Mouse (Mus musculus): Measurements from ENCODE around the gene Krt81. TPM values are rescaled to one million over a fixed set of nuclear protein-coding genes. Genes with fewer than 3 reads are reported as not detected.

Krt81 gene
- total RNA-seq, 2 experiments from 2014 or later = not detected

- intact Hi-C loops (cut with DNase I) = no loop called here
- no peak for DNase-seq (ENCODE audit: low spot score in 2 of 2)
Observed at GRCm38 (mm10) chr15:101455891-101456290, 7.7 kb downstream of the Krt81 start.

GRCm38 (mm10) chr15:101455292-101455691 is 8.3 kb downstream of the Krt81 start:
- intact Hi-C loops (cut with DNase I) = no loop called here
- no peak for DNase-seq (ENCODE audit: low spot score in 2 of 2)

GRCm38 (mm10) chr15:101454774-101455173 is 8.8 kb downstream of the Krt81 start:
- no peak for DNase-seq (ENCODE audit: low spot score in 2 of 2)
- intact Hi-C loops (cut with DNase I) = no loop called here

GRCm38 (mm10) chr15:101453093-101453736 is 10.3 kb downstream of the Krt81 start:
- peak; percentile 59 to 60 for DNase-seq (ENCODE audit: low spot score in 2 of 2)
- intact Hi-C loops (cut with DNase I) = no loop called here

- intact Hi-C loops (cut with DNase I) = no loop called here
Observed at GRCm38 (mm10) chr15:101447444-101447843, 16.1 kb downstream of the Krt81 start, which contains the start of gene Krt88. Gene Krt88, plus strand, starts transcription at chr15:101447744.

GRCm38 (mm10) chr15:101446572-101446971 is 17.0 kb downstream of the Krt81 start:
- intact Hi-C loops (cut with DNase I) = no loop called here

More at GRCm38 (mm10) chr15:101447444-101447843, 16.1 kb downstream of the Krt81 start, which contains the start of gene Krt88:
- DNase-seq (ENCODE audit: low spot score in 2 of 2) = no peak

GRCm38 (mm10) chr15:101440837-101441236 is 22.7 kb downstream of the Krt81 start:
- intact Hi-C loops (cut with DNase I) = no loop called here
- peak in 1 of 2 experiments; percentile 13 for DNase-seq (ENCODE audit: low spot score in 2 of 2)

More at GRCm38 (mm10) chr15:101446572-101446971, 17.0 kb downstream of the Krt81 start:
- no peak for DNase-seq (ENCODE audit: low spot score in 2 of 2)

- intact Hi-C loops (cut with DNase I) = no loop called here
- no peak for DNase-seq (ENCODE audit: low spot score in 2 of 2)
Observed at GRCm38 (mm10) chr15:101438555-101438954, 25.0 kb downstream of the Krt81 start, which contains the start of gene Krt87. Gene Krt87, minus strand, starts transcription at chr15:101438804.

- intact Hi-C loops (cut with DNase I) = no loop called here
- DNase-seq (ENCODE audit: low spot score in 2 of 2) = no peak
Observed at GRCm38 (mm10) chr15:101436611-101437010, 26.9 kb downstream of the Krt81 start.

GRCm38 (mm10) chr15:101424914-101425313 is 38.6 kb downstream of the Krt81 start:
- DNase-seq (ENCODE audit: low spot score in 2 of 2) = no peak
- intact Hi-C loops (cut with DNase I) = no loop called here

GRCm38 (mm10) chr15:101420903-101421302 is 42.6 kb downstream of the Krt81 start:
- intact Hi-C loops (cut with DNase I) = no loop called here
- DNase-seq (ENCODE audit: low spot score in 2 of 2) = no peak

- DNase-seq (ENCODE audit: low spot score in 2 of 2) = no peak
- intact Hi-C loops (cut with DNase I) = no loop called here
Observed at GRCm38 (mm10) chr15:101418950-101419349, 44.6 kb downstream of the Krt81 start.

GRCm38 (mm10) chr15:101414807-101415565 is 48.6 kb downstream of the Krt81 start:
- DNase-seq (ENCODE audit: low spot score in 2 of 2) = no peak
- intact Hi-C loops (cut with DNase I) = no loop called here

- no peak for DNase-seq (ENCODE audit: low spot score in 2 of 2)
- intact Hi-C loops (cut with DNase I) = no loop called here
Observed at GRCm38 (mm10) chr15:101413916-101414635, 49.5 kb downstream of the Krt81 start.

- intact Hi-C loops (cut with DNase I) = no loop called here
- DNase-seq (ENCODE audit: low spot score in 2 of 2) = no peak
Observed at GRCm38 (mm10) chr15:101412188-101412587, 51.4 kb downstream of the Krt81 start.

GRCm38 (mm10) chr15:101410775-101411174 is 52.8 kb downstream of the Krt81 start, which contains the start of gene Krt7:
Gene Krt7, plus strand, starts transcription at chr15:101411043.
- intact Hi-C loops (cut with DNase I) = no loop called here
- no peak for DNase-seq (ENCODE audit: low spot score in 2 of 2)
